Mouse (Mus musculus) fat pad, adult 2 months (tissue): ENCODE measurements around the gene Glmn.

ENCODE experiments used
- DNase-seq: peaks from one replicate; pipeline ENCODE4 v3.0.0-alpha.2; 2011; ENCODE audit warnings: low read depth, low spot score; ENCODE audit errors: extremely low read depth

Gene Glmn

GRCm38 (mm10) chr5:107518602-107519001 is 79.1 kb downstream of the Glmn start:
- DNase-seq: no peak

- no peak for DNase-seq
Observed at GRCm38 (mm10) chr5:107516087-107516486, 81.6 kb downstream of the Glmn start.

- no peak for DNase-seq
Observed at GRCm38 (mm10) chr5:107515453-107515852, 82.2 kb downstream of the Glmn start.

GRCm38 (mm10) chr5:107513583-107513982 is 84.1 kb downstream of the Glmn start:
- DNase-seq: peak; percentile 14

- DNase-seq: no peak
Observed at GRCm38 (mm10) chr5:107511326-107511725, 86.4 kb downstream of the Glmn start.

GRCm38 (mm10) chr5:107510503-107510902 is 87.2 kb downstream of the Glmn start:
- DNase-seq: no peak

- DNase-seq: no peak
Observed at GRCm38 (mm10) chr5:107507321-107507720, 90.4 kb downstream of the Glmn start, which contains the start of gene Gm42669. Gene Gm42669 (plus strand): TSS chr5:107507621.

GRCm38 (mm10) chr5:107500741-107501140 is 96.9 kb downstream of the Glmn start:
- no peak for DNase-seq

- DNase-seq: no peak
Observed at GRCm38 (mm10) chr5:107499891-107500535, 97.7 kb downstream of the Glmn start.
